Mouse (Mus musculus) kidney, adult 2 months (tissue): Measurements from ENCODE around the gene Pex19. TPM values are rescaled to one million over a fixed set of nuclear protein-coding genes. Genes with fewer than 3 reads are reported as not detected.

Source experiments
- DNase-seq: peaks from one replicate; pipeline ENCODE4 v3.0.0; 2021
- H3K27ac ChIP-seq: fragments of 200-500 bp; 2 replicates; pipeline ENCODE4 v1.5.1; 2012; ENCODE audit warnings: low read depth, low read length, control low read depth, inconsistent platforms; ENCODE audit not compliant: insufficient read depth
- H3K27me3 ChIP-seq: fragments of 200-500 bp; replicated peaks from 2 replicates; pipeline ENCODE4 v1.6.1; 2012; ENCODE audit warnings: mild to moderate bottlenecking, moderate library complexity, low read length, inconsistent platforms; ENCODE audit not compliant: control insufficient read depth, insufficient read depth
- H3K36me3 ChIP-seq: fragments of 200-500 bp; 2 replicates; pipeline ENCODE4 v1.6.1; 2012; ENCODE audit warnings: mild to moderate bottlenecking, moderate library complexity, low read length, inconsistent platforms; ENCODE audit not compliant: control insufficient read depth, insufficient read depth
- H3K4me1 ChIP-seq: fragments of 200-500 bp; 2 replicates; pipeline ENCODE4 v1.6.1; 2011; ENCODE audit warnings: low read length; ENCODE audit not compliant: control insufficient read depth, insufficient read depth
- H3K4me3 ChIP-seq: fragments of 200-500 bp; 2 replicates; pipeline ENCODE4 v1.5.1; 2011; ENCODE audit warnings: mild to moderate bottlenecking, low read depth, low read length, control low read depth; ENCODE audit not compliant: insufficient read depth
- CTCF ChIP-seq: fragments of 200-500 bp; conservative IDR thresholded peaks from 2 replicates; pipeline ENCODE4 v1.5.1; 2011; ENCODE audit warnings: low read depth, mild to moderate bottlenecking, control low read depth, low read length, moderate library complexity, mixed read lengths; ENCODE audit not compliant: insufficient read depth, insufficient read length
- POLR2A ChIP-seq: fragments of 200-500 bp; IDR thresholded peaks from one replicate; pipeline ENCODE4 v1.6.1; 2011; ENCODE audit warnings: low read depth, low read length, control low read depth
- WGBS: fragments of 180-500 bp; shearing (Covaris S2); methylation state at CpG from one replicate; pipeline ENCODE4 v1.1.7; 2018; 5-methylcytosine and 5-hydroxymethylcytosine counted together
- polyA plus RNA-seq: library from polyadenylated mRNA; depleted of rRNA; stranded (reverse); fragments of >200 nt; gene quantifications from 2 replicates; pipeline ENCODE4 v1.2.3, GENCODE M21; 2012; rRNA removed

Gene Pex19
- polyA plus RNA-seq, 1 experiment = 110 TPM

GRCm38 (mm10) chr1:172181777-172182176 lies 55.2 kb downstream of the Pex19 start:
- H3K36me3 ChIP-seq = peaks cover 9% of the 10 kb centered on the region
- WGBS = 91% methylated on average over 3 of the region's 3 CpGs
- TF ChIP-seq POLR2A (no peak), CTCF (no peak)
- H3K4me3 ChIP-seq = no peak overlapping the region
- no peak overlapping the region for H3K27ac ChIP-seq
- no peaks in the 10 kb centered on the region for H3K27me3 ChIP-seq
- H3K4me1 ChIP-seq = no peaks in the 10 kb centered on the region
- DNase-seq = no peak

- H3K36me3 ChIP-seq = peaks cover 15% of the 10 kb centered on the region
- no peak overlapping the region for H3K4me3 ChIP-seq
- no peak overlapping the region for H3K27ac ChIP-seq
- no peak for DNase-seq
- H3K27me3 ChIP-seq = no peaks in the 10 kb centered on the region
- no peaks in the 10 kb centered on the region for H3K4me1 ChIP-seq
- WGBS = 98% methylated on average over 6 of the region's 6 CpGs
- TF ChIP-seq CTCF = no peak
- TF ChIP-seq POLR2A = no peak
Observed at GRCm38 (mm10) chr1:172183056-172183455, 56.5 kb downstream of the Pex19 start.

GRCm38 (mm10) chr1:172183915-172184314 lies 57.4 kb downstream of the Pex19 start:
- DNase-seq = no peak
- no peaks in the 10 kb centered on the region for H3K27me3 ChIP-seq
- no peak overlapping the region for H3K27ac ChIP-seq
- no peaks in the 10 kb centered on the region for H3K4me1 ChIP-seq
- H3K4me3 ChIP-seq = no peak overlapping the region
- peaks cover 15% of the 10 kb centered on the region for H3K36me3 ChIP-seq
- TF ChIP-seq CTCF (no peak), POLR2A (no peak)

Other genes starting within 250 kb of the Pex19 start
- gene Gm10521, start 231.1 kb upstream of the Pex19 start, polyA plus RNA-seq = 0.05 and 0.11 TPM in 2 replicates
- gene Slamf6, start 209.2 kb upstream of the Pex19 start, polyA plus RNA-seq = 0.10 and 1.4 TPM in 2 replicates
- 2.9 and 3.3 TPM in 2 replicates for gene Vangl2, start 98.3 kb upstream of the Pex19 start, polyA plus RNA-seq
- not detected in 2 replicates for gene Nhlh1, start 69.2 kb upstream of the Pex19 start, polyA plus RNA-seq
- 60.4 and 74.9 TPM in 2 replicates for gene Copa, start 44.2 kb upstream of the Pex19 start, polyA plus RNA-seq
- gene Ncstn, start 44.0 kb upstream of the Pex19 start, polyA plus RNA-seq = 94.0 and 98.3 TPM in 2 replicates
- gene Dcaf8, start 21.3 kb downstream of the Pex19 start, polyA plus RNA-seq = 93.4 and 95.1 TPM in 2 replicates
- gene Pea15a, start 80.0 kb downstream of the Pex19 start, polyA plus RNA-seq = 52.1 and 58.7 TPM in 2 replicates
- gene Casq1, start 93.1 kb downstream of the Pex19 start, polyA plus RNA-seq = 0.29 and 27.1 TPM in 2 replicates
- 0.09 and 0.11 TPM in 2 replicates for gene Atp1a4, start 131.7 kb downstream of the Pex19 start, polyA plus RNA-seq
- 54.3 and 57.7 TPM in 2 replicates for gene Igsf8, start 134.9 kb downstream of the Pex19 start, polyA plus RNA-seq
- gene Atp1a2, start 171.3 kb downstream of the Pex19 start, polyA plus RNA-seq = 21.5 and 36.4 TPM in 2 replicates
- 0.06 and 0.11 TPM in 2 replicates for gene Kcnj9, start 202.6 kb downstream of the Pex19 start, polyA plus RNA-seq
- gene Kcnj10, start 214.5 kb downstream of the Pex19 start, polyA plus RNA-seq = 17.0 and 17.1 TPM in 2 replicates
- gene Pigm, start 249.8 kb downstream of the Pex19 start, polyA plus RNA-seq = 4.9 and 5.6 TPM in 2 replicates